Mouse (Mus musculus) embryonic facial prominence, embryonic 14.5 days (tissue): ENCODE data around the gene Nt5c. TPM values are rescaled to one million over a fixed set of nuclear protein-coding genes. Genes with fewer than 3 reads are reported as not detected.
"Not testable (repeated sequence)": the region's sequence is repeated elsewhere in the genome, so short reads cannot be mapped to it uniquely, and the experiment has no call there.

ENCODE experiments used
- ATAC-seq: fragments of 200-750 bp; cut with Nextera tagmentation; 2 replicates; pipeline ENCODE4 v1.8.0; 2017; ENCODE audit warnings: low read depth, moderate number of reproducible peaks, moderate TSS enrichment
- DNase-seq: peaks from one replicate; pipeline ENCODE4 v3.0.0-alpha.2; 2015; ENCODE audit warnings: low spot score
- H3K27ac ChIP-seq: fragments of 300-500 bp; sonication (generic); replicated peaks from 2 replicates; pipeline ENCODE4 v1.5.1; 2014; ENCODE audit warnings: low read depth, mild to moderate bottlenecking, low read length, moderate library complexity
- H3K27me3 ChIP-seq: fragments of 300-500 bp; sonication (generic); replicated peaks from 2 replicates; pipeline ENCODE4 v1.6.1; 2014; ENCODE audit warnings: low read length; ENCODE audit not compliant: control insufficient read depth, insufficient read depth
- H3K36me3 ChIP-seq: fragments of 300-500 bp; sonication (generic); 2 replicates; pipeline ENCODE4 v1.6.1; 2014; ENCODE audit warnings: low read length, mixed read lengths; ENCODE audit not compliant: control insufficient read depth, insufficient read depth
- H3K4me1 ChIP-seq: fragments of 300-500 bp; sonication (generic); 2 replicates; pipeline ENCODE4 v1.6.1; 2014; ENCODE audit warnings: antibody characterized with exemption, low read length; ENCODE audit not compliant: control insufficient read depth, insufficient read depth
- H3K4me2 ChIP-seq: fragments of 300-500 bp; sonication (generic); 2 replicates; pipeline ENCODE4 v1.6.1; 2014; ENCODE audit warnings: low read depth, mild to moderate bottlenecking, low read length, moderate library complexity, mixed read lengths
- H3K4me3 ChIP-seq: fragments of 300-500 bp; sonication (generic); 2 replicates; pipeline ENCODE4 v1.5.1; 2014; ENCODE audit warnings: low read depth, mild to moderate bottlenecking, low read length
- H3K9ac ChIP-seq: fragments of 300-500 bp; sonication (generic); 2 replicates; pipeline ENCODE4 v1.6.1; 2014; ENCODE audit warnings: low read depth, mild to moderate bottlenecking, low read length, moderate library complexity, mixed read lengths
- H3K9me3 ChIP-seq: fragments of 300-500 bp; sonication (generic); 2 replicates; pipeline ENCODE4 v1.6.1; 2016; ENCODE audit warnings: low read length; ENCODE audit not compliant: control insufficient read depth
- WGBS: fragments of 180-500 bp; shearing (Covaris S2); extraction: QIAGEN DNeasy Blood & Tissue Kit; methylation state at CpG from one replicate; pipeline ENCODE4 v1.1.7; 2014; 5-methylcytosine and 5-hydroxymethylcytosine counted together
- polyA plus RNA-seq: library from polyadenylated mRNA; unstranded; fragments of >200 nt; fragmentation: Nextera tagmentation; extraction: Ambion mirVana; gene quantifications from 2 replicates; pipeline ENCODE4 v1.2.1, GENCODE M21; 2014

Nt5c gene
- polyA plus RNA-seq, 1 experiment from 2014 or later: 74.8 TPM

DNA sequence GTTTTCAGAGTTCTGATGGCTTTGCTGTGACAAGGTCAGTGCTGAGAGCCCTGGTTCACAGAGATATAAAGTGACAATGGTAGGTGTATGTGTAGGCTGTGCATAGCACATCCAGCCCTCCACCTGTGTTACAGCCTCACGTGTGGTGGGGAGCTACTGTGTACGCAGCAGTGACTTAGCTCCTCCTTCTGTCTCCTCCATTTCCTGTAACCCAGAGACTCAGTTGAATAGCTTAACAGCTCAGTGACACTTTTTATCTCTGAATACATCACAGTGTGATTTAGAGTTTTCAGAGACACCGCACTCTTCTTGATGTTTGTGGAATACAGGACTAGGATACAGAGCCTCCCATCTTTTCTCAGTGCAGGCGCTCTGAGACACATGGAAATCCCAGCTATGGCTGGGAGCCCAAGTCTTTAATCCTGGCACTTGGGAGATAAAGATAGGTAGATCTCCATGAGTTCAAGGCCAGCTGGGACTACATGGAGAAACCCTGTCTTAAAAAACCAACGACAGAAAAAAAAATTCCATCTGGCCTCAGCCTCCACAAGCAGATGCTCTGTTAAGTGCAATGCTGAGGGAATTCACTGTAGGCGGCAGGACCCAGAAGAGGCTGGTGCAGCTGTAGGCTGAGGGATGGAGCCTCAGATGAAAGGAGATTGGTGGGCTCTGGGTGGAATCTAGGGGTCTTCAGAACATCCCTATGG, 10.0 kb downstream of the Nt5c start:
- H3K36me3 ChIP-seq: peaks cover 12% of the 10 kb centered on the region; the same call in 1 of the 2 replicates
- ATAC-seq: no peak

DNA sequence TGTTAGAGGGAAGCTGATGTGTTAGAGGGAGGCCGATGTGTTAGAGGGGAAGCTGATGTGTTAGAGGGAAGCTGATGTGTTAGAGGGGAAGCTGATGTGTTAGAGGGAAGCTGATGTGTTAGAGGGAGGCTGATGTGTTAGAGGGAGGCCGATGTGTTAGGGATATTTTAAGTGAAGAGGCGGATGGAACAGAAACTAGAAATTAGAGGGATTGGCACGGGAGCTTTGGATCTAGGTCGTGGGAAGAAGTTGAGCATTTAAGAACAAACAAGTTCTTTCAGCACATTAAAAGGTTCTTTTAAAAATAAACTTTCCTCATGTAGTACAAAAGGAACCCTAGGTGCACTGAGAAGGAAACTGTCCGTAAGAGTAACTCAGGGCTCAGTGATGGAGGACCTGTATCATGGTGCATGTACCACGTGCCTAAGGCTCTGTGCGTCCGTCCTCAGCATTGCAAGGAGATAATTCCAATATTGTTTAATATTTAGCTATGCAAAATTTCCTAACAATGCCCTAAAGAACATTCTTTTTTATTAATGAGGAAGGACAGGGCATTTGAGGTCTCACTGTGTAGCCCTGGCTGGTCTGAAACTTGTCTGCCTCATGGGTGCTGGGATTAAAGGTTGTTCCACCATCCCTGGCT, 13.2 kb downstream of the Nt5c start:
- H3K4me1 ChIP-seq: peaks cover 10% of the 10 kb centered on the region; the same call in 1 of the 2 replicates
- no peaks in the 10 kb centered on the region for H3K9me3 ChIP-seq
- 82% methylated on average over 9 of the region's 9 CpGs for WGBS
- 0 out of 2 replicates have a peak, but pooled peaks cover 9% of the 10 kb centered on the region for H3K36me3 ChIP-seq
- no peak overlapping the region for H3K4me3 ChIP-seq
- ATAC-seq: no peak
- H3K27me3 ChIP-seq: no peaks in the 10 kb centered on the region
- no peak overlapping the region for H3K27ac ChIP-seq
- no peak for DNase-seq
- H3K9ac ChIP-seq: no peak overlapping the region
- H3K4me2 ChIP-seq: no peak overlapping the region

More for the DNA sequence above, 10.0 kb downstream of the Nt5c start:
- Histone ChIP-seq H3K27ac (no peak overlapping the region), H3K4me1 (peaks cover 3% of the 10 kb centered on the region; the same call in 1 of the 2 replicates), H3K4me3 (no peak overlapping the region), H3K4me2 (no peak overlapping the region), H3K9ac (peak overlapping the region; percentile 30; the same call in 1 of the 2 replicates), H3K27me3 (no peaks in the 10 kb centered on the region), H3K9me3 (no peaks in the 10 kb centered on the region)
- 87% methylated on average over 6 of the region's 6 CpGs for WGBS
- no peak for DNase-seq

DNA sequence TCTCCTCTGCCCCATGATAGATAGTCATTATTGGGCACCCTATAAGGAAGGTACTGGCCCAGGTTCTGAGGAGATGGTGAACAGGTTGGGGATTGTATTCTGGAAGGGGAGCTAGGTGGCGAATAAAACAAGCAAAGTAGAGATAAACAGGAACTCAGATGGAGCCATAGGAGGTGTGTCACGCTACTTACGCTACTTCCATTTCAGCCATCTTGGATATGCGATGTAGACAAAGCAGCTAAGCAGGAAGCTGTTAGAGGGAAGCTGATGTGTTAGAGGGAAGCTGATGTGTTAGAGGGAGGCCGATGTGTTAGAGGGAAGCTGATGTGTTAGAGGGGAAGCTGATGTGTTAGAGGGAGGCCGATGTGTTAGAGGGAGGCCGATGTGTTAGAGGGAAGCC, 14.3 kb downstream of the Nt5c start:
- H3K9ac ChIP-seq, H3K36me3 ChIP-seq, H3K27ac ChIP-seq, ATAC-seq, DNase-seq, H3K9me3 ChIP-seq, H3K27me3 ChIP-seq, H3K4me3 ChIP-seq: not testable (repeated sequence)
- Histone ChIP-seq H3K4me1 (peaks cover 10% of the 10 kb centered on the region; the same call in 1 of the 2 replicates), H3K4me2 (0 out of 2 replicates have a peak overlapping the region, but pooled peaks have one; percentile 81)
- 84% methylated on average over 7 of the region's 7 CpGs for WGBS

DNA sequence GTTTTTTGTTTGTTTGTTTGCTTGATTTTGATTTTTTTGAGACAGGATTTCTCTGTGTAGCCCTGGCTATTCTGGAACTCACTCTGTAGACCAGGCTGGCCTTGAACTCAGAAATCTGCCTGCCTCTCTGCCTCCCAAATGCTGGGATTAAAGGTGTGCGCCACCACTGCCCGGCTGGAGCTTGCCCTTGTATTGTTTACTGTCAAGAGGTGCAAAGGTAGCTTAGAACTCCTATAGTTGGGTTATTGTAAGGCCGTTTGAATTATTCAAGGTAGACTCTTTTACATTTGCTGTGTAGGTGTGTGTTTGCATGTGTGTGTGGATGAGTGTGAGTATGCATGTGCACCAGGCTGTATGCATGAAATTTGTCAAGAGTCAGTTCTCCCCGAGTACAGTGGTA, 15.0 kb downstream of the Nt5c start:
- not testable (repeated sequence) for H3K27ac ChIP-seq, H3K36me3 ChIP-seq, DNase-seq, H3K9me3 ChIP-seq, H3K27me3 ChIP-seq, ATAC-seq
- Histone ChIP-seq H3K4me2 (peak overlapping the region; percentile 81), H3K9ac (peak overlapping the region; percentile 84; the same call in 1 of the 2 replicates), H3K4me3 (peak overlapping the region; percentile 72; the same call in 1 of the 2 replicates), H3K4me1 (peaks cover 10% of the 10 kb centered on the region; the same call in 1 of the 2 replicates)
- 84% methylated on average over 4 of the region's 4 CpGs for WGBS

DNA sequence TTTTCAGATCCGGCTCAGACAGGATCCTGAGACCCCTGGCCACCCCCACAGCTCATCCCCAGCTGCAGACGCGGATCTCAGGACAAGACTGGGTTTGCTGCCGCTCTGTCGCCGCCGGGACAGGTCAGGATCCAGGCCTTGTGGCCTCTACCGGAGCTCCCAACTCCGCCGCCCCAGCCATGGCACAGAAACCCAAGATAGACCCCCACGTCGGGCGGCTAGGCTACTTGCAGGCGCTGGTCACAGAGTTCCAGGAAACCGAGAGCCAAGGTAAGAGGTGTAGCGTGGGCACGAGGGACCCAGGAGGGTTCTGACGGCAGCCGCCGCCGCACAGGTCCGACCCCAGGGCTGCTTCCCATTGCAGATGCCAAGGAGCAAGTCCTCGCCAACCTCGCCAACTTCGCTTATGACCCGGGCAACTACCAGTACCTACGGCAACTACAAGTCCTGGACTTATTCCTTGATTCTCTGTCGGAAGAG, 15.9 kb downstream of the Nt5c start:
- H3K4me3 ChIP-seq: peak overlapping the region; percentile 72
- H3K4me1 ChIP-seq: peaks cover 10% of the 10 kb centered on the region; the same call in 1 of the 2 replicates
- H3K27me3 ChIP-seq: no peaks in the 10 kb centered on the region
- 0 out of 2 replicates have a peak, but pooled peaks cover 4% of the 10 kb centered on the region for H3K36me3 ChIP-seq
- H3K9me3 ChIP-seq: no peaks in the 10 kb centered on the region
- WGBS: 4% methylated on average over 28 of the region's 28 CpGs
- H3K4me2 ChIP-seq: peak overlapping the region; percentile 81
- H3K27ac ChIP-seq: peak overlapping the region; percentile 69
- DNase-seq: no peak
- H3K9ac ChIP-seq: peak overlapping the region; percentile 84
- ATAC-seq: peak; percentile 17

DNA sequence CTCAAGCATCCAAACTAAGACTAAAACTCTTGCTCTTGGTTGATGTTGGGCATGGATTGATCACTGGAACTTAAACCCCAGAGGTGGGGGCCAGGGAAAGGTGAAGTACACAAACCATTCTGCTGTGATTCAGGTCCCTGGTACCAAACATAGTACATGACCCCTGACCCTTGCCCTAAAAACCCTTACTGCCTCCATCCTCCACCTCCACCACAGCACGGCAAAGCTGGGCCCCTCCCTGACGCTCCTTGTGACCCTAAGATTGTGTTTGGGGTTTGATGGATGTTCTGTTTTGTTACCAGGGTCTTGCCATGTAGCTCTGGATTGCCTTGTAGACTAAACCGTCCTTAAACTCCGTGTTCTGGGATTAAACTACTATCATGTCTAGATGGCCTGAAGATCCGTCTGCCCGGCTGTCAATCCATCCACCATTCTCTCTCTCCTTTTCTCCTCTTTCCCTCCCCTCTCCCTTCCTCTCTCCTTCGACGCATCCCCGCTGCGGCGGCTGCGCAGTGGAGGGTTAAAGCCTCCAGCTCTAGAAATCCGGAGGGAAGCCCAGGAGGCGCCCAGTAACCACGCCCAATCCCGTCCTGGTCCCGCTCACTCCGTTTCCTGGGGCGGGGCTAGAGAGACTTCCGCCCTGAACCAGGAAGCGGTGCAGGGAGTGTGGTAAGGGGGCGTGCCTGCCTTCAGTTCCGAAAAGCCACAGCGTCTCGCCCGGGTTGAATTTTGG, 16.5 kb downstream of the Nt5c start, which contains the start of gene Armc7:
Gene Armc7, plus strand, starts transcription at position 643 of the 733 bp plus-strand sequence.
- Histone ChIP-seq H3K4me2 (peak within 1 kb of the TSS; percentile 81), H3K27ac (peak within 1 kb of the TSS; percentile 84), H3K4me1 (peaks cover 10% of the 10 kb centered on the region; the same call in 1 of the 2 replicates), H3K36me3 (0 out of 2 replicates have a peak, but pooled peaks cover 3% of the 10 kb centered on the region), H3K9ac (peak within 1 kb of the TSS; percentile 84), H3K9me3 (no peaks in the 10 kb centered on the region), H3K27me3 (no peaks in the 10 kb centered on the region), H3K4me3 (peak within 1 kb of the TSS; percentile 72)
- under 1% methylated on average over 26 of the region's 26 CpGs for WGBS
- DNase-seq (peak; percentile 99), ATAC-seq (peak; percentile 99)

DNA sequence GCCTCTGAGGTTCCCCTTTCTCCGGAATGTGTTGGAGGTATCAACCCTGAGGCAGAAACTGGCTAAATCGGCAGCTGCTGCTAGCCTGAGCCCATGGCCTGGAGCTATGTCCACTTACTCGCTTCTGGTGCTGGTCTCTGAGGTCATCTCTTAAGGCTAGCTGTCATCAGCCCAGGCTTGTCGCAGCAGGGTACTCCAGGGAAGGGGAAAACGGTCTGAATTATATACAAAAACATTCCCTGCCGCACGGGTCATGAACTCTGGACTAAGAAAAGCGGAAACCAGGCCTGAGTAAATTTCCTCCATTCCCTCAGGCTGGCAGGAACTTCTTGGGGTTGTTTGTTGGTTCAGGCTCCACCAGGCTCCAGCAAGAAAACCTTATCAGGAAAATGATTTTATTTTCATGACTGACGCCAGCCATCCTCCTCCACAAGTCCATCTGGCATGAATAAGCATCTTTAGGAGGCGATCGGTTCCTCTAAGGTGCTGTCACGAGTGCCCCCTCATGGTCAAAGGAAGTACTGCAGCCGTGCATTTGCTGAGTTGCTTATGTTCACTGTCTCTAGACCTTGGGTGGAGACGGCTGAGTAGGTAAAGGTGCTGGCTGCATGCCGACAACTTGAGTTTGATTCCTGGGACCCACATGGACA, 17.9 kb downstream of the Nt5c start:
- ATAC-seq: peak; percentile 39; the same call in 1 of the 2 replicates
- Histone ChIP-seq H3K4me1 (peaks cover 10% of the 10 kb centered on the region; the same call in 1 of the 2 replicates), H3K9me3 (no peaks in the 10 kb centered on the region), H3K27ac (peak overlapping the region; percentile 41; the same call in 1 of the 2 replicates), H3K4me3 (peak overlapping the region; percentile 10; the same call in 1 of the 2 replicates), H3K36me3 (no peaks in the 10 kb centered on the region), H3K4me2 (peak overlapping the region; percentile 33; the same call in 1 of the 2 replicates), H3K27me3 (no peaks in the 10 kb centered on the region), H3K9ac (0 out of 2 replicates have a peak overlapping the region, but pooled peaks have one; percentile 21)
- whole genome bisulfite sequencing: 12% methylated on average over 15 of the region's 15 CpGs
- DNase-seq: peak; percentile 95
